Mouse (Mus musculus) hindbrain, embryonic 11.5 days (tissue): Measurements from ENCODE around the gene Cst6. TPM values are rescaled to one million over a fixed set of nuclear protein-coding genes. Genes with fewer than 3 reads are reported as not detected.

ENCODE experiments used
- ATAC-seq: fragments of 200-750 bp; cut with Nextera tagmentation; 2 replicates; pipeline ENCODE4 v1.8.0; 2017; ENCODE audit warnings: mild to moderate bottlenecking, moderate TSS enrichment, moderate library complexity; ENCODE audit not compliant: low FRiP score
- DNase-seq: peaks from one replicate; pipeline ENCODE4 v3.0.0-alpha.2; 2015; ENCODE audit warnings: low spot score
- H3K27ac ChIP-seq: fragments of 300-500 bp; sonication (generic); 2 replicates; pipeline ENCODE4 v1.5.1; 2014; ENCODE audit warnings: mild to moderate bottlenecking, low read depth, low read length
- H3K27me3 ChIP-seq: fragments of 300-500 bp; sonication (generic); 2 replicates; pipeline ENCODE4 v1.6.1; 2014; ENCODE audit warnings: mild to moderate bottlenecking, low read length, moderate library complexity, mixed read lengths; ENCODE audit not compliant: control insufficient read depth, insufficient read depth
- H3K36me3 ChIP-seq: fragments of 300-500 bp; sonication (generic); 2 replicates; pipeline ENCODE4 v1.6.1; 2014; ENCODE audit warnings: mild to moderate bottlenecking, low read length, moderate library complexity, mixed read lengths; ENCODE audit not compliant: control insufficient read depth, insufficient read depth
- H3K4me1 ChIP-seq: fragments of 300-500 bp; sonication (generic); replicated peaks from 2 replicates; pipeline ENCODE4 v1.6.1; 2014; ENCODE audit warnings: low read length, mixed read lengths; ENCODE audit not compliant: control insufficient read depth, insufficient read depth
- H3K4me2 ChIP-seq: fragments of 300-500 bp; sonication (generic); replicated peaks from 2 replicates; pipeline ENCODE4 v1.6.1; 2014; ENCODE audit warnings: mild to moderate bottlenecking, low read depth, low read length
- H3K4me3 ChIP-seq: fragments of 300-500 bp; sonication (generic); 2 replicates; pipeline ENCODE4 v1.5.1; 2014; ENCODE audit warnings: low read depth, low read length
- H3K9ac ChIP-seq: fragments of 300-500 bp; sonication (generic); 2 replicates; pipeline ENCODE4 v1.6.1; 2014; ENCODE audit warnings: low read depth, low read length
- H3K9me3 ChIP-seq: fragments of 300-500 bp; sonication (generic); 2 replicates; pipeline ENCODE4 v1.6.1; 2016; ENCODE audit warnings: low read length; ENCODE audit not compliant: control insufficient read depth
- WGBS: fragments of 180-500 bp; shearing (Covaris S2); extraction: QIAGEN DNeasy Blood & Tissue Kit; methylation state at CpG from one replicate; pipeline ENCODE4 v1.1.7; 2014; 5-methylcytosine and 5-hydroxymethylcytosine counted together
- polyA plus RNA-seq: library from polyadenylated mRNA; unstranded; fragments of >200 nt; fragmentation: Nextera tagmentation; extraction: Ambion mirVana; gene quantifications from 2 replicates; pipeline ENCODE4 v1.2.1, GENCODE M21; 2014

Gene Cst6
- polyA plus RNA-seq, 1 experiment from 2014 or later: 2.3 TPM

GRCm38 (mm10) chr19:5306968-5307734, 42.2 kb downstream of the Cst6 start:
- WGBS: 42% methylated on average over 98 of the region's 98 CpGs
- Histone ChIP-seq H3K27ac (no peak overlapping the region), H3K4me3 (peak overlapping the region; percentile 17), H3K27me3 (peaks cover 12% of the 10 kb centered on the region), H3K9ac (peak overlapping the region; percentile 31; the same call in 1 of the 2 replicates), H3K9me3 (peaks cover 5% of the 10 kb centered on the region; the same call in 1 of the 2 replicates), H3K4me2 (peak overlapping the region; percentile 21), H3K36me3 (peaks cover 9% of the 10 kb centered on the region; the same call in 1 of the 2 replicates), H3K4me1 (no peaks in the 10 kb centered on the region)
- DNase-seq (peak; percentile 63), ATAC-seq (no peak)

GRCm38 (mm10) chr19:5306279-5306678, 43.1 kb downstream of the Cst6 start:
- 81% methylated on average over 6 of the region's 6 CpGs for WGBS
- Histone ChIP-seq H3K4me2 (no peak overlapping the region), H3K27ac (no peak overlapping the region), H3K27me3 (peaks cover 12% of the 10 kb centered on the region), H3K4me1 (no peaks in the 10 kb centered on the region), H3K4me3 (no peak overlapping the region; the same call in 1 of the 2 replicates), H3K9me3 (peaks cover 5% of the 10 kb centered on the region; the same call in 1 of the 2 replicates), H3K36me3 (peaks cover 9% of the 10 kb centered on the region; the same call in 1 of the 2 replicates), H3K9ac (no peak overlapping the region)
- peak; percentile 19 for DNase-seq
- ATAC-seq: no peak

GRCm38 (mm10) chr19:5302455-5302854, 46.9 kb downstream of the Cst6 start:
- Histone ChIP-seq H3K27me3 (peaks cover 7% of the 10 kb centered on the region), H3K4me3 (no peak overlapping the region), H3K36me3 (peaks cover 9% of the 10 kb centered on the region; the same call in 1 of the 2 replicates), H3K9me3 (peaks cover 5% of the 10 kb centered on the region; the same call in 1 of the 2 replicates), H3K27ac (no peak overlapping the region), H3K4me1 (peaks cover 5% of the 10 kb centered on the region), H3K9ac (no peak overlapping the region), H3K4me2 (no peak overlapping the region)
- DNase-seq (peak; percentile 71), ATAC-seq (no peak)
- 18% methylated on average over 4 of the region's 4 CpGs for WGBS

- no peak for DNase-seq
- ATAC-seq: no peak
- 78% methylated on average over 6 of the region's 6 CpGs for WGBS
- Histone ChIP-seq H3K4me2 (no peak overlapping the region), H3K27ac (no peak overlapping the region), H3K9me3 (no peaks in the 10 kb centered on the region), H3K4me3 (no peak overlapping the region), H3K4me1 (peaks cover 5% of the 10 kb centered on the region), H3K36me3 (no peaks in the 10 kb centered on the region), H3K27me3 (no peaks in the 10 kb centered on the region), H3K9ac (no peak overlapping the region)
Measured at GRCm38 (mm10) chr19:5300588-5300987, 48.8 kb downstream of the Cst6 start.

- peak; percentile 65 for DNase-seq
- H3K4me2 ChIP-seq: peak within 1 kb of the TSS; percentile 72
- H3K4me1 ChIP-seq: peaks cover 12% of the 10 kb centered on the region
- peak; percentile 50 for ATAC-seq
- no peaks in the 10 kb centered on the region for H3K9me3 ChIP-seq
- WGBS: 5% methylated on average over 30 of the region's 32 CpGs
- no peaks in the 10 kb centered on the region for H3K27me3 ChIP-seq
- H3K9ac ChIP-seq: peak within 1 kb of the TSS; percentile 88
- H3K27ac ChIP-seq: peak within 1 kb of the TSS; percentile 77
- peak within 1 kb of the TSS; percentile 54 for H3K4me3 ChIP-seq
- H3K36me3 ChIP-seq: no peaks in the 10 kb centered on the region
Measured at GRCm38 (mm10) chr19:5297903-5298800, 51.2 kb downstream of the Cst6 start, which contains the start of gene Gal3st3. TSS of gene Gal3st3 (plus strand) at chr19:5298331.

- no peak overlapping the region for H3K27ac ChIP-seq
- no peak overlapping the region for H3K4me3 ChIP-seq
Measured at GRCm38 (mm10) chr19:5296630-5297029, 52.7 kb downstream of the Cst6 start.

GRCm38 (mm10) chr19:5295736-5296075, 53.7 kb downstream of the Cst6 start:
- H3K27me3 ChIP-seq: no peaks in the 10 kb centered on the region
- H3K36me3 ChIP-seq: peaks cover 4% of the 10 kb centered on the region
- peak overlapping the region; percentile 79 for H3K9ac ChIP-seq
- ATAC-seq (peak; percentile 65), DNase-seq (no peak)
- WGBS: 6% methylated on average over 13 of the region's 13 CpGs
- H3K4me2 ChIP-seq: peak overlapping the region; percentile 77
- H3K27ac ChIP-seq: peak overlapping the region; percentile 76
- H3K9me3 ChIP-seq: no peaks in the 10 kb centered on the region
- peaks cover 12% of the 10 kb centered on the region for H3K4me1 ChIP-seq
- H3K4me3 ChIP-seq: peak overlapping the region; percentile 88

More at GRCm38 (mm10) chr19:5296630-5297029, 52.7 kb downstream of the Cst6 start:
- no peaks in the 10 kb centered on the region for H3K27me3 ChIP-seq
- H3K9me3 ChIP-seq: no peaks in the 10 kb centered on the region
- ATAC-seq (no peak), DNase-seq (no peak)
- H3K4me1 ChIP-seq: peaks cover 12% of the 10 kb centered on the region
- H3K36me3 ChIP-seq: peaks cover 4% of the 10 kb centered on the region
- H3K9ac ChIP-seq: no peak overlapping the region
- H3K4me2 ChIP-seq: no peak overlapping the region
- WGBS: 81% methylated on average over 5 of the region's 5 CpGs

GRCm38 (mm10) chr19:5294972-5295735, 54.2 kb downstream of the Cst6 start, which contains the start of gene Sf3b2:
TSS of gene Sf3b2 (minus strand) at chr19:5295455.
- DNase-seq: peak; percentile 98
- Histone ChIP-seq H3K36me3 (peaks cover 4% of the 10 kb centered on the region), H3K27ac (peak within 1 kb of the TSS; percentile 76), H3K4me3 (peak within 1 kb of the TSS; percentile 88), H3K4me2 (peak within 1 kb of the TSS; percentile 77), H3K9me3 (no peaks in the 10 kb centered on the region), H3K4me1 (peaks cover 12% of the 10 kb centered on the region), H3K9ac (peak within 1 kb of the TSS; percentile 88), H3K27me3 (no peaks in the 10 kb centered on the region)
- ATAC-seq: peak; percentile 95
- under 1% methylated on average over 46 of the region's 46 CpGs for whole genome bisulfite sequencing
